Mouse (Mus musculus) stomach, embryonic 15.5 days (tissue): ENCODE data around the gene Ifi205. TPM values are rescaled to one million over a fixed set of nuclear protein-coding genes. Genes with fewer than 3 reads are reported as not detected.
"Not testable (repeated sequence)": the region's sequence is repeated elsewhere in the genome, so short reads cannot be mapped to it uniquely, and the experiment has no call there.

Source experiments
- ATAC-seq: fragments of 200-750 bp; cut with Nextera tagmentation; 2 replicates; pipeline ENCODE4 v1.8.0; 2017; ENCODE audit warnings: low read depth, moderate number of reproducible peaks, moderate TSS enrichment; ENCODE audit not compliant: insufficient read depth, low FRiP score
- H3K27ac ChIP-seq: fragments of 300-500 bp; sonication (generic); 2 replicates; pipeline ENCODE4 v1.5.1; 2015; ENCODE audit warnings: mild to moderate bottlenecking, inconsistent platforms
- H3K27me3 ChIP-seq: fragments of 300-500 bp; sonication (generic); replicated peaks from 2 replicates; pipeline ENCODE4 v1.6.1; 2015; ENCODE audit warnings: inconsistent platforms
- H3K36me3 ChIP-seq: fragments of 300-500 bp; sonication (generic); 2 replicates; pipeline ENCODE4 v1.6.1; 2015; ENCODE audit warnings: inconsistent platforms
- H3K4me1 ChIP-seq: fragments of 300-500 bp; sonication (generic); 2 replicates; pipeline ENCODE4 v1.6.1; 2015; ENCODE audit warnings: inconsistent platforms
- H3K4me2 ChIP-seq: fragments of 300-500 bp; sonication (generic); 2 replicates; pipeline ENCODE4 v1.6.1; 2015; ENCODE audit warnings: mild to moderate bottlenecking, inconsistent platforms
- H3K4me3 ChIP-seq: fragments of 300-500 bp; sonication (generic); replicated peaks from 2 replicates; pipeline ENCODE4 v1.5.1; 2015; ENCODE audit warnings: inconsistent platforms
- H3K9ac ChIP-seq: fragments of 300-500 bp; sonication (generic); 2 replicates; pipeline ENCODE4 v1.6.1; 2015; ENCODE audit warnings: inconsistent platforms
- H3K9me3 ChIP-seq: fragments of 300-500 bp; sonication (generic); 2 replicates; pipeline ENCODE4 v1.6.1; 2016; ENCODE audit warnings: inconsistent platforms
- WGBS: fragments of 180-500 bp; shearing (Covaris S2); methylation state at CpG from one replicate; pipeline ENCODE4 v1.1.7; 2015; 5-methylcytosine and 5-hydroxymethylcytosine counted together
- polyA plus RNA-seq: library from polyadenylated mRNA; unstranded; fragments of >200 nt; fragmentation: Nextera tagmentation; extraction: Ambion mirVana; gene quantifications from 2 replicates; pipeline ENCODE4 v1.2.1, GENCODE M21; 2015

Gene Ifi205
- 0.46 and 0.83 TPM in 2 replicates for polyA plus RNA-seq

DNA sequence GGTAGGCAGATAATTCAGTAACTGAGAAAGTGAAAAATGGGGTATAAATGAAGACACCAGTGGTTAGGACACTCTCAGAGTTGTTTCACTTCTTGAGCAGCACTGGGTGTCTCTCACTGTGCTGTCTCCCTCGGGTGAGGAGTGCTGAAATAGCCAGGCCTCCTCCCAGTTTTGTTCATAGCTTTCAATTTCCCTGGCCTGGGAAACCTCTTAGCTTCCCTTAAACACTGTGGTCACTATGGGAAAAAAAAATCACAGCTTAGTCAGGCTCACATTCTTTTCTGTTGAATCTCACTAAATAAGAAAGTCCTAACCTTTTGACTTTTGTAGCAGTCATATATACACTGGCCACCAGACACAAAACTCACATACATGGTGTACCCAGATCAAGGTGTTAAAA, at the start of gene Ifi205:
Ifi205 (minus strand) TSS at position 113 of the 400 bp plus-strand sequence.
- Histone ChIP-seq H3K36me3 (no peaks in the 10 kb centered on the region), H3K9me3 (no peaks in the 10 kb centered on the region), H3K27me3 (no peaks in the 10 kb centered on the region), H3K9ac (no peak within 1 kb of the TSS), H3K4me2 (no peak within 1 kb of the TSS), H3K27ac (no peak within 1 kb of the TSS), H3K4me3 (no peak within 1 kb of the TSS), H3K4me1 (no peaks in the 10 kb centered on the region)
- ATAC-seq, result no peak
- WGBS, result 27% methylated on average over 1 of the region's 1 CpGs

- Histone ChIP-seq H3K4me3 (no peak within 1 kb of the TSS), H3K27ac (no peak within 1 kb of the TSS), H3K36me3 (no peaks in the 10 kb centered on the region), H3K9me3 (no peaks in the 10 kb centered on the region), H3K9ac (no peak within 1 kb of the TSS), H3K4me1 (no peaks in the 10 kb centered on the region), H3K27me3 (no peaks in the 10 kb centered on the region), H3K4me2 (no peak within 1 kb of the TSS)
- 86% methylated on average over 3 of the region's 3 CpGs for WGBS
- ATAC-seq, result no peak
These were observed 34.7 kb upstream of the Ifi205 start, which contains the start of gene Olfr430 for GRCm38 (mm10) chr1:174066305-174066704. Gene Olfr430, plus strand, starts transcription at chr1:174066605.

DNA sequence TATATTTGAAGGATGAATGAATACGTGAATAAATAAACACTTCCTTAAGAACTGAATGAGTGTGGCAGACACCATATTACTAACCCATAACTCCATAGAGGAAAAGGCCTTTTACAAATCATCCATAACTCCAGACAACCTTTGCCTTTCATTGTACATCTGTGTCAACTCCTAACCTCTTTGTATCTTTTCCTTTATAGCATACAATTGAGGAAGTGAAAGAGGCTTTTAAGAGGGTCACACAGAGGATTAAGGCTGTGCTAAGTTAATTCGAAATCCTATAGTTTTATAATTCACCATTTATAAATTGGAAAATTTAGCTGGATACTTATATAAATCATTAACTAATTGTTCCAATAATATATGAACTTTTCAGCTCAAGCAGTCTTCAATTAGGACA, 23.6 kb upstream of the Ifi205 start:
- no peak overlapping the region for H3K9ac ChIP-seq
- no peak overlapping the region for H3K4me2 ChIP-seq
- no peaks in the 10 kb centered on the region for H3K4me1 ChIP-seq
- no peak overlapping the region for H3K27ac ChIP-seq
- no peaks in the 10 kb centered on the region for H3K9me3 ChIP-seq
- no peaks in the 10 kb centered on the region for H3K27me3 ChIP-seq
- H3K36me3 ChIP-seq, result no peaks in the 10 kb centered on the region
- no peak overlapping the region for H3K4me3 ChIP-seq
- WGBS, result 68% methylated on average over 2 of the region's 2 CpGs
- no peak for ATAC-seq

- WGBS, result 66% methylated on average over 3 of the region's 3 CpGs
- no peaks in the 10 kb centered on the region for H3K36me3 ChIP-seq
- H3K4me2 ChIP-seq, result no peak overlapping the region
- no peak overlapping the region for H3K9ac ChIP-seq
- H3K4me3 ChIP-seq, result no peak overlapping the region
- no peaks in the 10 kb centered on the region for H3K27me3 ChIP-seq
- H3K4me1 ChIP-seq, result no peaks in the 10 kb centered on the region
- H3K27ac ChIP-seq, result no peak overlapping the region
- no peaks in the 10 kb centered on the region for H3K9me3 ChIP-seq
- no peak for ATAC-seq
These were observed 21.4 kb upstream of the Ifi205 start for GRCm38 (mm10) chr1:174052981-174053380.

GRCm38 (mm10) chr1:174051931-174052536, 20.4 kb upstream of the Ifi205 start:
- no peak for ATAC-seq
- Histone ChIP-seq H3K27ac (no peak overlapping the region), H3K9me3 (no peaks in the 10 kb centered on the region), H3K4me2 (no peak overlapping the region), H3K36me3 (no peaks in the 10 kb centered on the region), H3K4me1 (no peaks in the 10 kb centered on the region), H3K27me3 (no peaks in the 10 kb centered on the region), H3K4me3 (no peak overlapping the region), H3K9ac (no peak overlapping the region)
- WGBS, result 86% methylated on average over 5 of the region's 5 CpGs

DNA sequence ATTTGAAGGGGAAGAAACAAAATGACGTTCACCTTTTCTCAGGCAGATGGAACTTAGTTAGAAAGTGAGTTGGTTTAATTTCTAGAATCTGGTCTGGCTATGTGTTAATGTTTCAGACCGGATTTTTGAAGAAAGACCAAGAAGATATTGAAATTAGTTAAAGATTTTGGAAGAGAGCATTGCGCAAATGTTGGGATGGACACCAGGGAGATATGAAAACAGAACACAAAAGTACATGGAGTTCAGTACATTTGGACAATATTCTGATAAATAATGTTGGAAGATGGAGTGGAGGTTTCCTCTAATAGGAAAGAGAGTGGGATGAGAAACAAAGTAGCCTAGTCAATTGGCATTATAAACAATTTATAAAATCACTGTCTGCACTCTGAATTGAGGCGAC, 19.9 kb upstream of the Ifi205 start:
- H3K9ac ChIP-seq, result no peak overlapping the region
- no peak overlapping the region for H3K4me3 ChIP-seq
- ATAC-seq, result no peak
- 87% methylated on average over 4 of the region's 4 CpGs for WGBS
- H3K36me3 ChIP-seq, result no peaks in the 10 kb centered on the region
- H3K27ac ChIP-seq, result no peak overlapping the region
- H3K27me3 ChIP-seq, result no peaks in the 10 kb centered on the region
- H3K9me3 ChIP-seq, result no peaks in the 10 kb centered on the region
- no peak overlapping the region for H3K4me2 ChIP-seq
- no peaks in the 10 kb centered on the region for H3K4me1 ChIP-seq

DNA sequence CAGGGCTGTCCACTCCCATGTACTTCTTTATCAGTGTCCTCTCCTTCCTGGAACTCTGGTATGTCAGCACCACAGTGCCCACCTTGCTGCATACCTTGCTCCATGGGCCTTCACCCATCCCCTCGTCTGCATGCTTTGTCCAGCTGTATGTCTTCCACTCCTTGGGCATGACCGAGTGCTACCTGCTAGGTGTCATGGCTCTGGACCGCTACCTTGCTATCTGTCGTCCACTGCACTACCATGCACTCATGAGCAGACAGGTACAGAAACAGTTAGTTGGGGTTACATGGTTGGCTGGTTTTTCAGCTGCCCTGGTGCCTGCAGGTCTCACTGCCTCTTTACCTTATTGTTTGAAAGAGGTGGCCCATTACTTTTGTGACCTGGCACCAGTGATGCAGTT, 18.9 kb upstream of the Ifi205 start:
- no peak overlapping the region for H3K27ac ChIP-seq
- no peak for ATAC-seq
- no peak overlapping the region for H3K9ac ChIP-seq
- H3K4me3 ChIP-seq, result no peak overlapping the region
- H3K36me3 ChIP-seq, result no peaks in the 10 kb centered on the region
- no peaks in the 10 kb centered on the region for H3K27me3 ChIP-seq
- no peaks in the 10 kb centered on the region for H3K9me3 ChIP-seq
- no peaks in the 10 kb centered on the region for H3K4me1 ChIP-seq
- 90% methylated on average over 4 of the region's 4 CpGs for WGBS
- H3K4me2 ChIP-seq, result no peak overlapping the region

- H3K4me2 ChIP-seq, H3K27me3 ChIP-seq, H3K9me3 ChIP-seq, H3K36me3 ChIP-seq, H3K27ac ChIP-seq, H3K9ac ChIP-seq, H3K4me3 ChIP-seq, ATAC-seq, H3K4me1 ChIP-seq: not testable (repeated sequence)
- 44% methylated on average over 4 of the region's 4 CpGs for WGBS
These were observed 17.7 kb upstream of the Ifi205 start for GRCm38 (mm10) chr1:174049357-174049756.

GRCm38 (mm10) chr1:174048893-174049292, 17.3 kb upstream of the Ifi205 start, which contains the start of gene Olfr432:
Gene Olfr432, plus strand, starts transcription at chr1:174049205.
- H3K4me3 ChIP-seq, result no peak within 1 kb of the TSS
- no peak within 1 kb of the TSS for H3K9ac ChIP-seq
- no peaks in the 10 kb centered on the region for H3K36me3 ChIP-seq
- H3K9me3 ChIP-seq, result no peaks in the 10 kb centered on the region
- no peaks in the 10 kb centered on the region for H3K4me1 ChIP-seq
- no peak within 1 kb of the TSS for H3K27ac ChIP-seq
- no peaks in the 10 kb centered on the region for H3K27me3 ChIP-seq
- no peak for ATAC-seq
- WGBS, result 64% methylated on average over 2 of the region's 2 CpGs
- no peak within 1 kb of the TSS for H3K4me2 ChIP-seq

DNA sequence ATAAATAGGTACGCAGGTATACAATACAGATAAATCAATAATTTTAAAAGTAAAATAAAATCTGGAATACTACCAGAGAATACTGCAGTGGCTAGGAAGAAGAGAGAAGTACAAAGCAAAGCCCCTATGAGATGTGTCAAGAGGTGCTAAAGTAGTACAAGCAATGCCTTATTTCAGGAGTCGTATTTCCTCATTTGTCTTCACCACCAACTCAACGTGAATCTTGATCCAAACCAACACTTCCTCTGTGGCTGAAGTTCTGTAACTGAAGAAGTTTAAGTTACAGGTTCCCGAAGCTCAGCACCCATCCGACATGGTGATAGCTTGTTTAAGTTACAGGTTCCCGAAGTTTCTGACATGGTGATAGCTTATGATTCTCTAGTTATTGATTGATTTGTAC, 16.6 kb upstream of the Ifi205 start:
- WGBS, result 67% methylated on average over 6 of the region's 6 CpGs
- not testable (repeated sequence) for H3K9ac ChIP-seq, H3K4me3 ChIP-seq, H3K4me1 ChIP-seq, H3K27ac ChIP-seq, H3K36me3 ChIP-seq, ATAC-seq, H3K9me3 ChIP-seq, H3K27me3 ChIP-seq, H3K4me2 ChIP-seq

GRCm38 (mm10) chr1:174044431-174044830, 12.8 kb upstream of the Ifi205 start:
- H3K9ac ChIP-seq, result no peak overlapping the region
- no peak overlapping the region for H3K4me3 ChIP-seq
- no peak overlapping the region for H3K27ac ChIP-seq
- H3K4me2 ChIP-seq, result no peak overlapping the region
- H3K9me3 ChIP-seq, result no peaks in the 10 kb centered on the region
- H3K4me1 ChIP-seq, result no peaks in the 10 kb centered on the region
- H3K36me3 ChIP-seq, result no peaks in the 10 kb centered on the region
- no peaks in the 10 kb centered on the region for H3K27me3 ChIP-seq
- WGBS, result 60% methylated on average over 2 of the region's 2 CpGs
- ATAC-seq, result no peak

DNA sequence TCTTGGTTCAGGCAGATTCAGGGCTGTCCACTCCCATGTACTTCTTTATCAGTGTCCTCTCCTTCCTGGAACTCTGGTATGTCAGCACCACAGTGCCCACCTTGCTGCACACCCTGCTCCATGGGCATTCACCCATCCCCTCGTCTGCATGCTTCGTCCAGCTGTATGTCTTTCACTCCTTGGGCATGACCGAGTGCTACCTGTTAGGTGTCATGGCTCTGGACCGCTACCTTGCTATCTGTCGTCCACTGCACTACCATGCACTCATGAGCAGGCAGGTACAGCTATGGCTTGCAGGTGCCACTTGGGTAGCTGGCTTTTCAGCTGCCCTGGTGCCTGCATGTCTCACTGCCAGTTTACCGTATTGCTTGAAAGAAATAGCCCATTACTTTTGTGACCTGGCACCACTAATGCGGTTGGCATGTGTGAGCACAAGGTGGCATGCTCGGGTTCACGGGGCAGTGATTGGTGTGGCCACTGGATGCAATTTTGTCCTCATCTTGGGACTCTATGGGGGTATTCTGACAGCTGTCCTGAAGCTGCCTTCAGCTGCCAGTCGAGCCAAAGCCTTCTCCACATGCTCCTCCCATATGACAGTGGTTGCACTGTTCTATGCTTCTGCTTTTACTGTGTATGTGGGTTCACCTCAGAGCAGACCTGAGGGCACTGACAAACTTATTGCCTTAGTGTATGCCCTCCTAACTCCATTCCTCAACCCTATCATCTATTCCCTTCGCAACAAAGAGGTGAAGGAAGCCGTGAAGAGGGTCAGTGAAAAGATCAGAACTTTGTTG, 10.7 kb upstream of the Ifi205 start:
- not testable (repeated sequence) for H3K4me1 ChIP-seq, H3K9me3 ChIP-seq, H3K27me3 ChIP-seq, H3K27ac ChIP-seq, H3K36me3 ChIP-seq, H3K4me3 ChIP-seq, H3K9ac ChIP-seq, H3K4me2 ChIP-seq, ATAC-seq
- WGBS, result 88% methylated on average over 12 of the region's 12 CpGs
